Mouse (Mus musculus) layer of hippocampus, adult 9-11 months (tissue): ENCODE results near the gene Sult2b1.

Source experiments
- DNase-seq: peaks from one replicate; pipeline ENCODE4 v3.0.0; 2022

The Sult2b1 gene

GRCm38 (mm10) chr7:45723301-45723700 lies 61.2 kb downstream of the Sult2b1 start:
- DNase-seq = no peak

GRCm38 (mm10) chr7:45722348-45722713 lies 62.1 kb downstream of the Sult2b1 start:
- no peak for DNase-seq

GRCm38 (mm10) chr7:45721642-45722347 lies 62.7 kb downstream of the Sult2b1 start:
- no peak for DNase-seq

GRCm38 (mm10) chr7:45721234-45721571 lies 63.3 kb downstream of the Sult2b1 start:
- DNase-seq = no peak

- no peak for DNase-seq
These were observed 63.8 kb downstream of the Sult2b1 start, which contains the start of gene Fam83e for GRCm38 (mm10) chr7:45720413-45721233. Gene Fam83e, plus strand, starts transcription at chr7:45721212.

GRCm38 (mm10) chr7:45719738-45720412 lies 64.6 kb downstream of the Sult2b1 start:
- no peak for DNase-seq

- DNase-seq = no peak
These were observed 65.3 kb downstream of the Sult2b1 start for GRCm38 (mm10) chr7:45719180-45719579.

GRCm38 (mm10) chr7:45718331-45718730 lies 66.1 kb downstream of the Sult2b1 start:
- no peak for DNase-seq

GRCm38 (mm10) chr7:45717918-45718297 lies 66.6 kb downstream of the Sult2b1 start, which contains the start of gene Sphk2:
Gene Sphk2, minus strand, starts transcription at chr7:45718002.
- peak; percentile 99 for DNase-seq

- no peak for DNase-seq
These were observed 67.2 kb downstream of the Sult2b1 start for GRCm38 (mm10) chr7:45716952-45717917.

- no peak for DNase-seq
These were observed 68.0 kb downstream of the Sult2b1 start for GRCm38 (mm10) chr7:45716460-45716857.

- peak; percentile 63 for DNase-seq
These were observed 68.6 kb downstream of the Sult2b1 start for GRCm38 (mm10) chr7:45715741-45716459.

- peak; percentile 99 for DNase-seq
These were observed 69.3 kb downstream of the Sult2b1 start, which contains the start of gene Rpl18 for GRCm38 (mm10) chr7:45715090-45715708. Gene Rpl18, plus strand, starts transcription at chr7:45715457.

GRCm38 (mm10) chr7:45714630-45715089 lies 69.8 kb downstream of the Sult2b1 start:
- DNase-seq = no peak

GRCm38 (mm10) chr7:45713881-45714520 lies 70.5 kb downstream of the Sult2b1 start:
- DNase-seq = no peak

- DNase-seq = no peak
These were observed 71.1 kb downstream of the Sult2b1 start for GRCm38 (mm10) chr7:45713396-45713795.

- peak; percentile 61 for DNase-seq
These were observed 72.3 kb downstream of the Sult2b1 start for GRCm38 (mm10) chr7:45712022-45712757.

- no peak for DNase-seq
These were observed 73.0 kb downstream of the Sult2b1 start for GRCm38 (mm10) chr7:45711316-45712021.
